Mouse (Mus musculus): ENCODE results near the gene Gm49510. TPM values are rescaled to one million over a fixed set of nuclear protein-coding genes. Genes with fewer than 3 reads are reported as not detected.

Gm49510 gene
- polyA plus RNA-seq, 1 experiment: not detected

GRCm38 (mm10) chr15:78914091-78914822 lies 14.8 kb downstream of the Gm49510 start:
- no peaks in the 10 kb centered on the region for H3K27me3 ChIP-seq (ENCODE audit: control insufficient read depth, insufficient read depth, low read length)
- H3K27ac ChIP-seq (ENCODE audit: insufficient read depth, low read depth, low read length): no peak overlapping the region
- H3K4me3 ChIP-seq (ENCODE audit: low read depth, low read length): peak overlapping the region; percentile 61
- H3K36me3 ChIP-seq (ENCODE audit: control insufficient read depth, insufficient read depth, low read length): peaks cover 8% of the 10 kb centered on the region; the same call in 1 of the 2 replicates
- WGBS: 2% methylated on average over 87 of the region's 87 CpGs
- TF ChIP-seq POLR2A (IDR thresholded peaks at IDR 0.05; ENCODE audit: low read depth, low read length) (no peak), CTCF (IDR thresholded peaks at IDR 0.05; ENCODE audit: extremely low read depth, insufficient read length, insufficient replicate concordance, low read depth, low read length) (no peak)
- peaks cover 11% of the 10 kb centered on the region for H3K4me1 ChIP-seq (ENCODE audit: control insufficient read depth, insufficient read depth, insufficient read length, low read length)

GRCm38 (mm10) chr15:78914823-78915659 lies 15.6 kb downstream of the Gm49510 start:
- Histone ChIP-seq H3K27ac (ENCODE audit: insufficient read depth, low read depth, low read length) (no peak overlapping the region), H3K36me3 (ENCODE audit: control insufficient read depth, insufficient read depth, low read length) (peaks cover 6% of the 10 kb centered on the region; the same call in 1 of the 2 replicates), H3K4me1 (ENCODE audit: control insufficient read depth, insufficient read depth, insufficient read length, low read length) (peaks cover 11% of the 10 kb centered on the region), H3K27me3 (ENCODE audit: control insufficient read depth, insufficient read depth, low read length) (no peaks in the 10 kb centered on the region), H3K4me3 (ENCODE audit: low read depth, low read length) (peak overlapping the region; percentile 61; the same call in 1 of the 2 replicates)
- 63% methylated on average over 8 of the region's 8 CpGs for WGBS
- no peak for TF ChIP-seq CTCF (IDR thresholded peaks at IDR 0.05; ENCODE audit: extremely low read depth, insufficient read length, insufficient replicate concordance, low read depth, low read length)
- no peak for TF ChIP-seq POLR2A (IDR thresholded peaks at IDR 0.05; ENCODE audit: low read depth, low read length)

GRCm38 (mm10) chr15:78915660-78916017 lies 16.2 kb downstream of the Gm49510 start:
- H3K36me3 ChIP-seq (ENCODE audit: control insufficient read depth, insufficient read depth, low read length): peaks cover 2% of the 10 kb centered on the region; the same call in 1 of the 2 replicates
- WGBS: 9% methylated on average over 8 of the region's 8 CpGs
- TF ChIP-seq CTCF (IDR thresholded peaks at IDR 0.05; ENCODE audit: extremely low read depth, insufficient read length, insufficient replicate concordance, low read depth, low read length): peak; percentile 89; the same call in 1 of the 2 replicates
- no peak for TF ChIP-seq POLR2A (IDR thresholded peaks at IDR 0.05; ENCODE audit: low read depth, low read length)
- H3K4me3 ChIP-seq (ENCODE audit: low read depth, low read length): no peak overlapping the region
- no peak overlapping the region for H3K27ac ChIP-seq (ENCODE audit: insufficient read depth, low read depth, low read length)
- peaks cover 11% of the 10 kb centered on the region for H3K4me1 ChIP-seq (ENCODE audit: control insufficient read depth, insufficient read depth, insufficient read length, low read length)
- no peaks in the 10 kb centered on the region for H3K27me3 ChIP-seq (ENCODE audit: control insufficient read depth, insufficient read depth, low read length)

- H3K27ac ChIP-seq (ENCODE audit: insufficient read depth, low read depth, low read length): no peak overlapping the region
- WGBS: 87% methylated on average over 12 of the region's 12 CpGs
- H3K36me3 ChIP-seq (ENCODE audit: control insufficient read depth, insufficient read depth, low read length): peaks cover 2% of the 10 kb centered on the region; the same call in 1 of the 2 replicates
- no peaks in the 10 kb centered on the region for H3K27me3 ChIP-seq (ENCODE audit: control insufficient read depth, insufficient read depth, low read length)
- H3K4me3 ChIP-seq (ENCODE audit: low read depth, low read length): no peak overlapping the region
- peaks cover 11% of the 10 kb centered on the region for H3K4me1 ChIP-seq (ENCODE audit: control insufficient read depth, insufficient read depth, insufficient read length, low read length)
- TF ChIP-seq CTCF (IDR thresholded peaks at IDR 0.05; ENCODE audit: extremely low read depth, insufficient read length, insufficient replicate concordance, low read depth, low read length) (no peak), POLR2A (IDR thresholded peaks at IDR 0.05; ENCODE audit: low read depth, low read length) (no peak)
Observed at GRCm38 (mm10) chr15:78916052-78916826, 16.8 kb downstream of the Gm49510 start.

- Histone ChIP-seq H3K4me3 (ENCODE audit: low read depth, low read length) (no peak overlapping the region), H3K4me1 (ENCODE audit: control insufficient read depth, insufficient read depth, insufficient read length, low read length) (peaks cover 14% of the 10 kb centered on the region), H3K27ac (ENCODE audit: insufficient read depth, low read depth, low read length) (no peak overlapping the region), H3K36me3 (ENCODE audit: control insufficient read depth, insufficient read depth, low read length) (peaks cover 2% of the 10 kb centered on the region; the same call in 1 of the 2 replicates), H3K27me3 (ENCODE audit: control insufficient read depth, insufficient read depth, low read length) (no peaks in the 10 kb centered on the region)
- TF ChIP-seq CTCF (IDR thresholded peaks at IDR 0.05; ENCODE audit: extremely low read depth, insufficient read length, insufficient replicate concordance, low read depth, low read length): no peak
- no peak for TF ChIP-seq POLR2A (IDR thresholded peaks at IDR 0.05; ENCODE audit: low read depth, low read length)
- 93% methylated on average over 23 of the region's 23 CpGs for WGBS
Observed at GRCm38 (mm10) chr15:78918126-78918525, 18.7 kb downstream of the Gm49510 start.

GRCm38 (mm10) chr15:78919914-78920313 lies 20.4 kb downstream of the Gm49510 start:
- Histone ChIP-seq H3K4me3 (ENCODE audit: low read depth, low read length) (no peak overlapping the region), H3K27ac (ENCODE audit: insufficient read depth, low read depth, low read length) (no peak overlapping the region), H3K27me3 (ENCODE audit: control insufficient read depth, insufficient read depth, low read length) (no peaks in the 10 kb centered on the region), H3K4me1 (ENCODE audit: control insufficient read depth, insufficient read depth, insufficient read length, low read length) (peaks cover 10% of the 10 kb centered on the region; the same call in 1 of the 2 replicates), H3K36me3 (ENCODE audit: control insufficient read depth, insufficient read depth, low read length) (peaks cover 2% of the 10 kb centered on the region; the same call in 1 of the 2 replicates)
- 55% methylated on average over 12 of the region's 12 CpGs for WGBS
- TF ChIP-seq CTCF (IDR thresholded peaks at IDR 0.05; ENCODE audit: extremely low read depth, insufficient read length, insufficient replicate concordance, low read depth, low read length) (no peak), POLR2A (IDR thresholded peaks at IDR 0.05; ENCODE audit: low read depth, low read length) (no peak)

Data from small intestine, adult 2 months (tissue).